Mouse (Mus musculus) spleen, adult 2 months (tissue): ENCODE measurements around the gene Hjurp.

Experiments used
- CTCF ChIP-seq: fragments of 200-500 bp; IDR thresholded peaks from 2 replicates; pipeline ENCODE4 v1.5.1; 2011; ENCODE audit warnings: mild to moderate bottlenecking, inconsistent platforms; ENCODE audit not compliant: insufficient read depth, insufficient read length, insufficient replicate concordance; ENCODE audit errors: extremely low read depth
- POLR2A ChIP-seq: fragments of 200-500 bp; IDR thresholded peaks from 2 replicates; pipeline ENCODE4 v1.6.1; 2011; ENCODE audit warnings: low read depth, low read length, inconsistent platforms

DNA sequence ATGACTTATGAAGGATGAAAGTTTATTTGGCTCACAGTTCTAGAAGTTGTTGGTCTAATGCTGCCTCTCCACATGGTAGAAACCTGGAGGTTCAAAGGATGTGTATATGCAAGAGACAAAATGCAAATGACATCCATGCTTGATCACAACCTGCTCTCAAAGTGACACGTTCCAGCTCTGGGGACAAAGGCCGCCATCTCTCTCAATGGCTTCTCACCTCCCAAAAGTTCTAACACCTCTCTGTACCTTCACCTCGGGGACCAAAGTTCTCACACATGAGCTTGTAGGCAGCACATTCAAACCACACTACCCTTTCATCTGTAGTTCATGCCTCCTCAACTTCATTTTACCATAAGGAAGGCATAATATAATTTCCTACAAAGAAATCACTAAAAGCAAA lies 59.9 kb downstream of the Hjurp start:
- TF ChIP-seq POLR2A (no peak), CTCF (no peak)
